Mouse (Mus musculus) urinary bladder, adult 2 months (tissue): ENCODE measurements at regions not wholly inside any gene's neighbourhood (a gene's known extent, or its start where the extent isn't known, plus 50 kb on each side); places are given as distances from the start of the nearest gene placed in this dataset.

Experiments
- DNase-seq: peaks from one replicate; pipeline ENCODE4 v3.0.0; 2022; ENCODE audit warnings: low spot score

GRCm38 (mm10) chr11:64655162-64655561 is 218.7 kb upstream of the F930015N05Rik start:
- DNase-seq = no peak

DNA sequence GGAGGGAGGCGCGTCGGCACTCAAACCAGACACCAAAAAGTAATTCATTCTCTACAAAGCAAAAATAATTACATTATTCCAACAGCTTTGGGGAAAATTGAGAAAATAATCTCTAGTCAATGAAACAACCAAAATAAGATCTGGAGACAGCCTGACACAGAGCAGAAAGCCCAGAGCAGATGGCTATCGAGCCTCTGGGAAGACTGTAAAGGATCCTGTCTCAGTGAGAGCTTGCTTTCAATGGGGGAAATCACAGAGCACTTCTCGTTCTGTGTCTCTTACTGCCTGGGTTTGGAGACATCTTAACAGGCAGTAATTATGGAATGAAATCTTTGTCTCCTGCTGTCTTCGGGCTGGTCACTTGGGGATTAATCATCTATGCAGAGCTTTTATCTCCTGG is 226.7 kb upstream of the F930015N05Rik start:
- no peak for DNase-seq

DNA sequence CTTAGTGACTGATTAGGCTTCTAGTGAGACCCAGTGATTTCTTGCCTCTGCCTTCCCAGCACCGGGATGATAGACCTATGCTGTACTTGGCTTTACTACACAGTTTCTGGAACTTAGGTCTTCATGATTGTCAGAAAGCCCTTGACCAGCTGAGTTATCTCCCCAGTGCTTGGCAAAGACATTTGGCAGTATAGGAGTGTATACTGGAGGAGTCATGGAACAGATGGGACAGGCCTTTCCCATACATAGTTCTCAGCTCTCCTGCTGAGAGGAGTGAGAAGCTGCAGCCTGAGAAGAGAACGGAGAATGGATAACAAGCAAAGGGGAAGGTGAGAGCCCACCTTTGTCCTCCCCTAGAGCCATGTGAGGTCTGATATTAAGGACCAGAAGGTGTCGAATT is 230.6 kb upstream of the F930015N05Rik start:
- DNase-seq = no peak

DNA sequence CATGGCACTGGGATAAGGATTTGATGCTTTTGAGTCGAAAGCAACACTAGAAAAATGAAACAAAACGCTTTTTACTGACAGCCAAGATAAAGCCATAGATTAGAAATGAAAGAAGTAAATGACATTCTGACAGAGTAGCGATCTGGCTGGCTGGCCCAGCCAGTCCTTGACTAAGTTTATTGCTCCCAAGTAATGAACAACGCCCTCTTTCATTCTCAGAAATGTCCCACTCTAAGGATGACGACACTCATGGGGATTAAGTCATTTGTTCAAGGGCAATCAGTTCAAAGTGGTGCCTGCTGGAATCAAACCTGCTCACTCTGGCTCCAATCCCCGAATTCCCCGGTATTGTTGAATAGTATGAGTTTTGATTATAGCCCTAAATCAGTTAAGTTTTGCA is 231.1 kb upstream of the F930015N05Rik start:
- DNase-seq = no peak

DNA sequence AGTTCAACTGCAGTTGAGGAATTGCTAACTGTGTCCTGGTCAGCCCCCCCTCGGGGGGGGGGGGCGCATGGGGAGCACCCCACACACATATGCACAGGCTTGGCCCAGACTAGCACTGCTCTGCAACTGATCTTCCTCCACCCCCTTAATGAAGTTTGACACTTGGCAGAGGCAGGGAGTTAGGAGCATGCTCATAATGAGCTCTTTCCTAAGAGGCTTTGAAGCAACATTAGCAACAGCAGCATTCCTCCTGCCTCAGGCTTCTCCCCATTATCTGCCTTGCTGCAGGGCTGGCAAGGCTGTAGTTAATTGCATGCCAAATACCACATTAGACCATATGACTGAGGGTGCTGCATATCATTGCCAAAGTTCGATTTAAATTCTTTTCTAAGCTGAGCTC is 235.4 kb upstream of the F930015N05Rik start:
- DNase-seq = no peak

DNA sequence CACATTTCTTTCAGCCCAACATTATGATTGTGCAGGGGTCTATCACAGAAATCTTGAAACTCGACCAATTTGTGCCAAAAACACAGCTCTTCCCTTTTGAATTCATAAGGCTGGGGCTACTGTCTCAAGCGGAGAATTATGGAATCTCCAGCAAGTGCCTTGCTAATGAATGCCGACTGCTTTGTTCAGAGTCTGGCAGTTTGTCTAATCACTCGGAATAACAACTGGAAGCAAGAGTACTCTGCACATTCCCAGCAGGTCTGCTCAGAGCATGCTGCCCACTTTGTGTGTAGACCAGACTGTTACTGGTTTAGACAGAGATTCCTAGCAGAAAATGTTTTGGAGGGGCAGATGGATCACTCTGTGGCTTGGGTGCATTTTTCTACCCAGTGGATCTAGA is 237.1 kb upstream of the F930015N05Rik start:
- no peak for DNase-seq

DNA sequence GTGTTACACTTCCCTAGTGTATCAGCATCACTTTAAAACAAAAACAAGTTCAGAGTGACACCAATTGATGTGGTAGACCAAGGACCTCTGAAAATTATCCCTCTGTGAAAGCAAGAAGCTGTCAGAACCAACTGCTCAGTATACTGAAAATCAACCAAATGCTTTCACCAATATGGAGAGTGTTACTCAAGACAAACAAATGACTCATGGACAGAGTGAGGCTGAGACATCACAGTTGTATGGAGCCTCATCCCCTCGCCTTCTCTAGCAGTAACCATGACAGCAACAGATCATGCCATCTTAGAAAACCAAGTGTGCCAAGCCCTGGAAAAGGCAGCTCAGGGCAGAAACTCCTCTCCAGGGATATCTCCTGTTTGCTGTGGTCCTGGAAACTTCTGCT is 267.3 kb upstream of the F930015N05Rik start:
- DNase-seq = no peak

GRCm38 (mm10) chr11:64711801-64712200 is 267.0 kb upstream of the Elac2 start:
- DNase-seq = no peak

GRCm38 (mm10) chr11:64715182-64715581 is 263.7 kb upstream of the Elac2 start:
- DNase-seq = no peak

- peak; percentile 45 for DNase-seq
Measured at GRCm38 (mm10) chr11:64718316-64719085, 260.3 kb upstream of the Elac2 start.

DNA sequence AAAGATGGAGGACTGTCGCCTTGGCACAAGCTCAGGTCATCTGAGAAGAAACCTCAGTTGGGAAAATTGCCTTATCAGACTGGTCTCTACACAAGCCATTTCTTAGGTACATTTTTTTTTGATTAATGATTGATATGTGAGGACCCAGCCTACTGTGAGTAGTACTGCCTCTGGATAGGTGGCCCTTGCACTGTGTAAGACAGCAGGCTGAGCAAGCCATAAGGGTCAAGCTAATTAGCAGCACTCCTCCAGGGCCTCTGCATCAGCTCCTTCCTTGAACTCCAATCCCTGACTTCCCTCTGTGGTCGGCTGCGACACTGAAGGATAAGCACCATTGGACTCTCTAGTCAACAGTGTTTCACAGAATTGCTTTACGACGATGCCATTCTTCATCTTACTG is 252.6 kb upstream of the Elac2 start:
- DNase-seq = no peak

GRCm38 (mm10) chr11:64727841-64728421 is 250.9 kb upstream of the Elac2 start:
- no peak for DNase-seq

GRCm38 (mm10) chr11:64738948-64739347 is 239.9 kb upstream of the Elac2 start:
- DNase-seq = no peak

- DNase-seq = no peak
Measured at GRCm38 (mm10) chr11:64743753-64744152, 235.1 kb upstream of the Elac2 start.

- no peak for DNase-seq
Measured at GRCm38 (mm10) chr11:64746146-64746545, 232.7 kb upstream of the Elac2 start.

GRCm38 (mm10) chr11:64749976-64750375 is 228.9 kb upstream of the Elac2 start:
- DNase-seq = no peak

DNA sequence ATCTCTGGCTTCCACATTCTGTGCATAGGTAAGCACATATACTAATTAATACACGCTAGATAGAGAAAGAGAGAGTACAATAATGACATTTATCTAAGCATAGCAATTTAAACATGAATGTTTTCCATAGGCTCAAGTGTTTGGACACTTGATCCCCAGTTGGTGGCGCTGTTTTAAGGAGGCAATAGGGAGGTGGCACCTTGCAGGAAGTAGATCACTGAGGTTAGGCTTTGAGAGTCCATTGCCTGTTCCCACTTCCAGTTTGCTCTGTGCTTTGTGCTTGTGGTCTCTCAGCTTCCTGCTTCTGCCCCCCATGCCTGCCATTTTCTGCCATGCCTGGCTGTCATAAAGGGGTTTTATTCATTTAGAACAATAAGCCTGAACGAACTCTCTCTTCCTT is 226.5 kb upstream of the Elac2 start:
- DNase-seq = no peak

DNA sequence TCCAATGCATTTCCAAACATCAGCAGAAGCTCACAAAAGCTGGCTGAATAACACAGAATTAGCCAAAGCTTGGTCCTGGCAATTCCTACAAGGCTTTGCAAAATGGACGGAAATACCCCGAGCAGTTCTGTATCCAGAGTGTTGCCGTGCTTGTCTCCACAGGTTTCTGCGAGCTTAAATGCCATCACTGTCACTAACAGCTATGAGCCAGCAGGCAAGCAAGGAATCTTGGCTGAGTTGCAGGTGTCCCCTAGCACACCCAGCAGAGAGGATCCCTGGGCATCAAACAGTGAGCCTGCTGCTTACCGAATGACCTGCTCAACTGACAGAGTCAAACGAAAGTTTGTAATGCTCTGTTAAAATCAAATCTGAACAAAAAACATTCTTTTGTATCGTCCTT is 226.0 kb upstream of the Elac2 start:
- DNase-seq = no peak

- DNase-seq = no peak
Measured at GRCm38 (mm10) chr11:64754076-64754475, 224.8 kb upstream of the Elac2 start.

- no peak for DNase-seq
Measured at GRCm38 (mm10) chr11:64755563-64755962, 223.3 kb upstream of the Elac2 start.

GRCm38 (mm10) chr11:64760626-64761025 is 218.2 kb upstream of the Elac2 start:
- no peak for DNase-seq

DNA sequence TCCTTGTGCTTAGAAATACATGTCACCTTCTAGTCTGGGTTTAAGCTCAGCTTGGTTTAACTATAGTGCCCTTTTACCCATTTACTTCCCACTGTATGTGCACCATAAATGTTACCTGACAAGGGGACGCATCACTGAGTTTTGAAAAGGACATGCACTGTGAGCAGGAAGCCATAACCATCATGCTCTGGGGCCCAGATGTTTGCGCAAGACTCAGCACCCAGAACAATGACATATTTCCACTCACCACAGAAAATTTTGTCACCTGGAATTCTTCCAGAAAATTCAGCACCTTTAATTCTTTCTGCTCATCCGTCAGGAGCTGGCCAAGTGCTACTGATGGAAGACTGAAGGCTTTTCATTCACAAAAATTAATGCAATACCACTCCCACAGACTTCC is 216.1 kb upstream of the Elac2 start:
- no peak for DNase-seq

DNA sequence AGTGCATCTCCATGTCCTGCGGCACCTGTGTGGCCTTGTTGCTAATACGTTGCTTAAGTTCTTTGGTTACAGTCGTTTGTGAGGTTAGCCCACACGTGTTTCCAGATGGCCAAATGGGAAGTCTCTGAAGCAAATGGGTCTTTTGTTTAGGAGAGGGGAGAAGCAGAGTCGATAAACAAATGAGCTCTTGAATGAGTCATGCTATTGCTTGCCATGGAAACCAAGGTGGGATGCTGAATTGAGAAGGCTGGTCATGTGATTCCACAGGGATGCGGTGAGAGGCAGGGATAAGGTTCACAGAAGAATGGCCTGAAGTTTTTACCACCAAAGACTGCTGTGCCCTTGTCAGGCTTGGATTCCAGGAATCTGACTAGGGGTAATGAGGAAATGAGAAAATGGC is 214.8 kb upstream of the Elac2 start:
- no peak for DNase-seq

DNA sequence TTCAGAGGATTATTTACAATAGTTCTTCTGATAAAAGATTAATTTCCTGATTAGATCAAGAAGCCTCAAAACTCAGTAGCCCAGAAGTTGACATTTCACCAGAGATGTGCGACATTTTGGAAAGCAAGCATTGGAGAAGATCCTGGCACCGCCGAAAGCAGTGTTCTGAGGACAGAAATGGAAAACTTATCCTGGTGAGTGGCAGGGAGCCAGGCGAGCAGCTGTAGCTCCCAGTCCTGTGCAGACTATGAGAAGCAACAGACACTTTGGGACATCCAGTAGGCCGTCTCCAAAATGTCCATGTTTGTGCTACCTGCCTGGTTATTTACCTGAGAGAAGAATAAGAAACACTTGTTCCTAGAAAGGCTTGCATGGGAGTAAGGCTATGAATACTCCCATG is 202.1 kb upstream of the Elac2 start:
- no peak for DNase-seq
